Mouse (Mus musculus) right cerebral cortex, postnatal 36 days (tissue): ENCODE measurements around the gene Creb5.

Experiments used
- DNase-seq, 2 experiments: peaks; one replicate each; pipeline ENCODE4 v3.0.0; 2022; ENCODE audit warnings: low spot score in 2 of 2, mixed read lengths in 1 of 2

The Creb5 gene

DNA sequence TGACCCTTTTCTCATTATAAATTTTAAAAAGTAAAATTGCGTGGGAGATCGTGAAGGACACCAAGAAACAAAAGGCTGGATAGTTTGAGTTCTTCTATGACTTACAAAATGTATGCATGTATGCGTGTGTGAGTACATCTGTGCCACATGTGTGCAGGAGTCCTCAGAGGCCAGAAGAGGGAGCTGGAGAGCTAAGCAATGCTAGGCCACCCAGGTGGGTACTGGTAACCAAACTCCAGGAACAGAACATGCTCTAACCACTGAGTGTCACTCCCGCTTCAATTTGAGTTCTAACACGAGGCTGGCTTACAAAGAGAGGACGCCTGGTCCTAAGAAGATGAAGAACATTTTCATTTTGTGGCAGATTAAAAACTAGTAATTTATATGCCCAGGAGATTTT lies 203.8 kb downstream of the Creb5 start:
- DNase-seq = no peak

DNA sequence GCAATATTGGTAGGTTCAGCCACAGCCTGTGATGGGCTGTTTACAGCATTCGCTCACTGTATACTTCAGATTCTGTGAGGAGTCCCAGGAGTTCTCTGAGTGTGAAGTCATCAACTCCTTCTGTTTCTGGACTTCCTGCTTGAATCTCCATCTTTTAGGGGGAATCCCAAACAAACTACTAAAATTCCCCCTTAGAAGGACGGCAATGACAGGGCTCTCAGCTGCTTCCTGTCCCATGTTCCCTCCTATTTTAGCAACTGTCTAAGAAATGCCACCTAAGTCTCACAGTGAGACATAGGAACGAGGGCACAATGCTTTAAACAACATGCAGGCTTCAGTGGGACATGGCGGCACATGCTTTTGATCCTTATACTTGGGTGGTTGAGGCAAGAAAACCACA lies 204.3 kb downstream of the Creb5 start:
- no peak for DNase-seq

DNA sequence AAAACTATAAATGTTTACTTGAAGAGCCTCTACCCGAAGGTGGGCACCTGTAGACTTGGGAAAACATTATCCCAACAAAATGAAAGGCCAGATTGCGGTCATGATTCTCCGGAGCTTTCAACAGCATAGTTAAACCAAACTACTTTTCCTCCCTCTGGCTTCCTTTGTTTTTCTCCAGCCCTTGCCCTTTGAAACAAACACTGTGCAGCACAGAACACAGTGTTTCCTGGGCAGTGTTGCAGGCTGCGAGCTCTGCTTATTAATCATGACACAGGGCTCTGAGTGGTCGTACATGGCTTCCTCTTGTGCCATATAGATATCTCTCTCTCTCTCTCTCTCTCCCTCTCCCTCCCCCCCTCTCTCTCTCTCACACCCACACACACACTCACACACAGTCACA lies 206.8 kb downstream of the Creb5 start:
- no peak for DNase-seq

DNA sequence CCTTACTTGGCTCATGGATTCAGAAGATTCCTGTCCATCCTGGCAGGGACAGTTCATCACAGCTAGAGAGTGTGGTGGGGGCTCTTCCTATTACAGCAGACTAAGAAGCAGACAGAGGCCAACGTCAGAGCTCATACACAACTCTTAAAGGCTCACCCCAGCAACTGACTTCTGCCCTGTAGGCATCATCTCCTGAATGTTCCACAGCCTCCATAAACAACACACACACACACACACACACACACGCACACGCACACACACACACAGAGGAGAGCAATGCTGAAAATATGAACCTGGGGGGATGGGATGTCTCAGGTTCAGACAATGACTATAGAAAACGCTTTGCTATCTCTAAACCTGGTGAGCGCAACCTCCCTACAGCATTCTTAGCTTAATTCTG lies 208.6 kb downstream of the Creb5 start:
- DNase-seq = no peak

DNA sequence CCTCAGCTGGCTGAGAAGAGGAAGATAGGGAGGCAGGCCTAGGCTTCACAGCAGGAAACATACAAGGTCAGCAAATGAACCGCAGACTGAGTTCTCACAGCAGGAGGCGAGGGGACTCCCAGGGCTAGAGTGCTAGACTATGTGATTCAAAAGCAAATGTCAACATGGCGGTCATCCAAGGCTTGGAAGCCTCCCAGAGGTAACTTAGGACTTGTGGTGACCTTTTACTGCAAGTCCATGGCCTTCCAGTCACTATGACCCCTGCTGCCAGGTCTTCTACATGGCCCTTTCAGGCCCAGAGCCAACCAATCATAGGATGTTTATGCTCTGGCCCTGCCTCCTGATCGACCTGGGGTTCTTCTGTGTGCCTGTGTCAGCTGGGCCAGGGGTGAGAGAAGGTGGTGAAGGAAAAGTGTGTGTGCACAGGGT lies 209.3 kb downstream of the Creb5 start:
- DNase-seq = no peak

DNA sequence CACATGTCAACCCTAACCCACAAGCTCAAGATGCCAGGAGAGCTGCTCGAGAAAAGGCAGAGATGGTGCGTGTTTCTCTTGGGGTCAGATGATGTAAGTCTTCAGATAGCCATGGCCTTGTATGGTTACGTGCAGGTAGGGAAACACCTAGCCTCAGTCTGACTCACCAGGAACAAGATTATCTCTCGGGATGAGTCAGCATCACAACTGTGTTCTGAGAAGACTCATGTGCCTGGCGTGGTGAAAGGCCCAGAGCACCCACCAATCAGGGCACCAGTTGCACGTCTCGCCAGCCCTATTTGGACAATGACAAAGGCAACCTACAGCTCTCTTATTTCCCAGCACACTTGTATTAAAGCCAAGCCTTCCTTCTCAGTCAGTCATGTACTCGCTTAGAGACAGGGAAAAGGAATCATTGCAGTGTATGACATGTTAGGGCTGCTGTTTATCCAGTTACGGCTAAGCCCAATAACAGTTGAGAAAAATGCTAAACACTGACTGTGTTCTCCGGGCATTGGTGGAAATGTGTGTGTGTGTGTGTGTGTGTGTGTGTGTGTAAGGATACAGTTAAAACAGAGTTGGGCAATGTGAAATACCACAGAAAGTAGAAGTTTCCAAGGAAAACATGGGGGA lies 210.9 kb downstream of the Creb5 start:
- no peak for DNase-seq

DNA sequence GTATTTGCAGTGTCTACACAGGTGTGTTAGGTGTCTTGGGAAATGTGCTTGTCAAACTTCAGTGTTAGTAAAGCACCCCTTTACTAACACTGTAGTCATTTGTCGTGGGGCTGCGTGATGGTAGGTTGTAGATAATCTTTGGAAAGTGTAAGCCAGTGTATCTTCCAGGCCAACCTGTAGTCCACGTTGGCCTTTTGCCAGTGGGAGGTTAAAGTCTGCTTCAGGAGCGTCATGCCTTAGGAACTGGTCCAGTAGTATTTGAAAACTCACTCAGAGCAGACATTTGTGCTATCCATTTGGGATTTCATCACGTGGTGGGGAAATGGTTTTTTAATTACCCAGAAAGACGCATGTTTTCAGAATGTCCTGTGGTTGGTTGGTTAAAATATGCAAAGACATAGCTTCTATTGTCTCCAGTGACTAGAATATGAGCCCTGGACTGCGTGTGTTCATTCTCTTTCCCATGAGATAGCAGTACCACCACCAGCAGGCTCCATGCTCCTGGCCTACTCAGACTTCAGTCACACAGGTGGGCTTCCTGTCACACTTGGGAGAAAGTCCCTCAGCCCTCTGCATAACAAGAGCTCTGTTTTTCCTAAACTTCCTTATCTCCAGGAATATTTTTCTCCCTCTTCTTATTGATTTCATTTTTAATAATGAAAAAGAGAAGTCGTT lies 212.7 kb downstream of the Creb5 start:
- no peak for DNase-seq

DNA sequence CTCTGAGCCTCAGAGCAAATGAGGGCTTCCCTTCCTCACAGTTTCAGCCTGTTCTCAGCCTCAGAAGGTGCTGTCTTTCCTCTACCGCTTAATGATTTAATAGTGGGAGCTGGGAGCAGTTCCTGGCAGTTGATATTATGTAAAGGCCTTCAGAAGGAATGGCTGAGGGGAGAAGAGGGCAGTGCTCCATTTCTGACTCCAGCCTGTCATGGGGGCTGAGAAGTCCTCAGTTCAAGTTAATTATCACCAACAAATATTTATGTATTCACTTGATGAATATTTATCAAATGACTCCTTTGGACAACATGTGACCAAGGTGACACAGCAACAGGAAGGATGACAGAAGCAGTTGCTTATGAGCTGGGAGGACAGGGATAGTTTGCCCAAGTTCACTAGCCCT lies 214.2 kb downstream of the Creb5 start:
- no peak for DNase-seq

DNA sequence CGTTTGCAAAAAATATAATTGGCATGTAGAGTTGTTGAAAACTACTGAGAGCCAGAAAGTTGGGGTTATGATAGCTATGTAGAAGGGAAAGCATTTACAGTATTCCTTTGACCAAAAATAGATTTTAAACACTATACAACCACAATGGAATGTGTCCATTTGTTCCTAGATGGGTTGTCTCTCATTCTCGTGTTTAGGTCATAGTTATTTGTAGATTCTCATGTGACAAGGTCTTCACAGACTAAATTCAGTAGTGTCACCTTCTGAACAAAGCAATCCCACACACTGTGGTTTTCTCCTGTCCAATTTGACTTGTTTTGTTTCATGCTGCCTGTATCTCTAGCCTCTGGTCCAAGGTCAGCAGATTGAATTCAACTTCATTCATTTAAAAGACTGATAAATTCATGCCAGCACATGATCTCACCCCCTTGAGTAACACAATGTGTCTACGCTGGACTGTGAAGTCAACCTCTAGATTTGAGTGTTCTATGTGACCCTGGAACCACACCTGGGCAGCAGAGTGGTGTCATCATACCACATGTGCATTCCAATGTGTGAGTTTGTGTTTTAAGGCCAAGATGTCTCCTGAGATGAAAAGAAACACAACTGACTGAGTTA lies 220.0 kb downstream of the Creb5 start:
- no peak for DNase-seq

DNA sequence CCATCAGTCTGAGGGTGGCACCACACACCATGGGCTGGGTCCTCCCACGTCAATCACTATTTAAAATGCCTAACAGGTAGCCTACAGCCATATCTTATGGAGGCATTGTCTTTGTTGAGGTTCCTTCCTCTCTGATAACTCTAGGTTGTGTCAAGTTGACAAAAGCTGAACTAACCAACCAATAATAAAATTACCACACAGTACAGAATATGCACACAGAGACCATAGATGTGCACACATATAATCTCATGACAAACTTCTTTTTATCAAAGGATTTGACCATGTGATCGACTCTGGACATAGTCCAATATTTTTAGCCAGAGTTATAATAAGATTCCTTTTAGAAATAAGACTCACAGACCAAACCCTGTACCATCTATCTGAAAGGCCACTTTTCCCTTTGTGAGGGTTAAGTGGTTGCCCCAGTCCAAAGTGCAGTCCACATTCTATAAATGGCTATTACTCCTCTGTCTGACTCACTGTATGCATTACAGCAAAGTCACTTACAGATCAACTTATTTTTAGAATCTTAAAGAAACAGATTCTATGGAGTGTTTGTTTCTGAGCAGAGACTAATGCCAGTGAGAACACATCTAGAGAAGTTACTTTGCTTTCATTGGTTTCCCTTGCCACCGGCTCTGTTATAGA lies 221.9 kb downstream of the Creb5 start:
- DNase-seq = no peak

DNA sequence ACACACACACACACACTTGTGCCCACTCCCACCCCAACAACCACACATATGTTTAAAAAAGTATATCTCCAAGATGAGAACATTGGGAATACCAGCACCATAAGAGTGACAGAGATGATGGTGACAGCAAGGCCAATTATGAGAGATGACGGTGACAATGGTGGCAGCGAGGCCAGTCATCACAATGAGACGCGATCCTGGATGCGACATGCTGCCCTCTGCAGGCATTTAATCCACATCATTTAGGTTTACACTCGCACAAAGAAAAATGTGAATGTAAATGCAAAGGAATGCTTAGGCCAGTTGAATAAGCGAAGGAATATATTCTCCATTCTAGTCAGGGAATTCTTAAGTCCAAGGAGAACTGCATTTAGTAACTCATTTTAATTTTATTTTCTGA lies 222.9 kb downstream of the Creb5 start:
- no peak for DNase-seq

DNA sequence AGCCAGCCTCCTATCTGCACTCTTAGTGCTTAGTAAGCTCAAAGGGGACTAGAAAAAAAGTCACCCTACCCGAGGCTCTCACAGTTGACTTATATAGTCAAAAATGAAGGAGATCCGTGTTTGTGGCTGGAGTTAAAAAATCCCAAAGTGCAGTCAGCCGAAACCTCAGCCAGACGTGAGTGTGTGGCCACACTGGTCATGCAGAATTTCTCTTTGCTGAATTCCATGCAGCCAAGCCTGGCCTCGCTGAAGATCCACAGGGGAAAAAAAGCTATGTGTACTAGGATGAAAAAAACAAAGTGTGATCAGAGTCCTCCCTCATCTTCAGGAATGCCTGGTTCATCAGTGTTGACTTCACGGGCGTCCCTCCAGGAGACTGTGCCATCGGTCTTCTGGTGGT lies 225.2 kb downstream of the Creb5 start:
- DNase-seq = no peak

DNA sequence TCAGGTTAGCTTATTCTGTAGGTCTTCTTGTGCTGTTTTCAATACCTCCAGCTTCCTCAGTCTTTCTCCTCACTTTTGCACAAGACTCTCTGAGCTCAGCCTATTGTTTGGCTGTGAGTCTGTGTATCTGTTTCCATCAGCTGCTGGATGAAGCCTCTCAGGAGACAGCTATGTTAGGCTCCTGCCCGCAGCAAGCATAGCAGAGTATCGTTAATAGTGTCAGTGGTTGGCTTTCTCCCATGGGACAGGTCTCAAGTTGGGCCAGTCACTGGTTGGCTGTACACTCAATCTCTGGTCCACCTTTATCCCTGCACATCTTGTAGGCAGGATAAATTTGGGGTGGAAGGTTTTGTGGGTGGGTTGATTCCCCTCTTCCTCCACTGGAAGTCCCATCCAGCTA lies 226.3 kb downstream of the Creb5 start:
- DNase-seq = no peak

DNA sequence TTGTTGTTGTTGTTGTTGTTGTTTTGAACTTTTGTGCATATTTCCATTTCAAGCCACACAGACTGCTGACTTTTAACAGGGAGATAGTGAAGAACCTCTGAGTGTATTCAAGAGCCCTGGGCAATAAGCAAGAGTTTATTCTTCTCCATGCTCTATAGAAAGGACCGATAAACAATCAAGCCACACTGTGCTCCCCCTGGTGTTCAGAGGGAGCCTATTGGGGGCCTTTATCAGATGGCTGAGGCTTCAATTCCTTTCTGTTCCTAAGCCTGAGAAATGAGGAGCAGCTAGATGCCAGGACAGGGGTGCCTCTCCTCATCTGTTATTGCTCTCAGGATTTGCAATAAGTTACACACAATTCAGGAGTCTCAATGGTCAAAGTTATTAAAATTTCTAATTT lies 227.8 kb downstream of the Creb5 start:
- DNase-seq = no peak

DNA sequence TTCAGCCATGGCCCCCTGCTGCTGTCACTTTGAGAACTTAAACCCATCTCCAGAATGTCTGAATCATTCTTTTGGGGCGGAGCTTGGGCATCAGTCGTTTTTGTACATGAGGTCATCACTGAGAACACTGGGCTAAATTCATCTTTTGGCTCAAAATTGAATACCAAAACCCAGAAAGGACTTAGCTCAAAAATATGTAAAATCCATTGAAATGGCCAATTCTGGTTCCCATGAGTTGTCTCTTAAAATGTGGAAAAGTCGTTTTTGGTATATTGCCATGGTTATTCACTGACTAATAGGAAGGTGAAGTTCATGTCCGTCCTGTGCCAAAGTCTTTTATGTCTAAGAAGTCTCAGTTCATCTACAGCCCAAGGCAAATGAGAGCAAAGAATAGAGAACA lies 228.5 kb downstream of the Creb5 start:
- no peak for DNase-seq

DNA sequence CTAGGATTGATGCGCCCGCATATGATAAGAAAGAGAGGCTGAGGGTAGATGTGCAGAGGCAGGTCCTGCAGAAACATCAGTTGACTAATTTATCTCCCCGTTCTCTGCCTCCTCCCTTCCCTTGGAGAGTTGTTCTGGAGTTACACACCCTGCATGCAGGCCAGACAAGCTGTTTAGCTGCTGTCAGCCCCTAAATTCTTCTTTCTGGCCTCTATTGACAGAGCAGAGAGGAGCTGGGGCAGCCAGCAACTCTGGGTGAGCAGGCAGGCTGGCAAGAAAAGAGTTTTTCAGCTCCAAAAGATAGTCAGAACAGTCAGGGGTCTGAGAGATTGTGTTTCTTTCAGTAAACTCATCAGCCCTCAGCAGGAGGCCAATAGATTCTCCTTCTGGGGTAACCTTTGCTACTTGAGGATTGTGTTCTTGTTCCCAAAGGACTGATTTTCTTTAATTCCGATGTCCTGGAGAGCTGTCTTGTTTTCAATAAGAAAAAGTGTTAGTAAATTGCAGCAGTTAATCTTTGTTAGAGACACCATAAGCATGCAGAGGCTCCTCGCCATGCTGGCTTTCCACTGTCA lies 230.4 kb downstream of the Creb5 start:
- no peak for DNase-seq

DNA sequence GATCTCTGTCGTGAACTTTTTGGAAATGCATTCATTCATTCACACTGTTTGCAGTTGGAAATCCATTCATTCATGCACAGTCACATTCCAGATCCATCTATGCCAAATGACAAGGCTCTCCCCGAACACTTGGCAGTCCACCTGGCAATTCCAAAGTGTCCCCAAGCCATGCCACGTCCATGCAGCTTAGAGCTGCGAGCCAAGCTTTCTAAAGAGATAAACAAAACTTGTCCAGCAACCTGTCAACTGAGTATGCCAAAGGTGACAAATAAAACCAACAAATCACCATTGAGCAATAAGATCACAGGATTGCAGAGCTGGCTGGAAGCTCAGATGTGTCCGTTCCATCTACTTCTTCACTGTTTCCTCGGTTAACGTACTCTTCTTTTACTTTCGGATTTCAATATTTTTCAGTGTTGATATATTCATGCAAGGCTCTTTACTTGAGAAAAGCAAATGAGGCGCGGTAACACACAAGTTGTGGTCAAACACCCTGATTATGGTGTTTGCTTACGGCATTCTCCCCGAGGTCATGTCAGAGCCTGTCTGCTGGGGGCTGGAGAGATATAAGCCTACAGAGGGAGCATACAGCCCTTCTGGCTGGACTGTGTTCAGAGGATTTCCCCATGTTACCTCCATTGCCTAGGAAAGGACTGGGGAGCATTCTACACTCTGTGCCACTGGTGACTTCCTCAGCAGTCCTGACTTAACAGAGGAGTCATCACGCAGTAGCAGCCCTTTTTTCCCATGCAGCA lies 236.8 kb downstream of the Creb5 start:
- DNase-seq = no peak

DNA sequence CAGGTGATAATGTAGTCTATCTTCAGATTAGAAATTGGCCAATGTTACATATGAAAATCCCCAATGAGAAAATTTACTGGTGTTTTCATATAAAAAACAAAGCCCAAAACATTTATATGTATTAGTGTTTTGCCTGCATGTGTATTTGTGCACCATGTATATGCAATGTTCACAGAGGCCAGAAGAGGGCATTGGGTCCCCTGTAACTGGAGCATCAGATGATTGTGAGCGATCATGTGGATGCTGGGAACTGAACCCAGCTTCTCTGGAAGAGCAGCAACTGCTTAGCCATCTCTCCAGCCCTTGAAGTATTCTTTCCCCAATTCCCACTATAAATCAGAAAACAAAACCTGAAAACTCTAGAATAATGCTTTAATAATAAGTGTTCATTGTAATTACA lies 239.4 kb downstream of the Creb5 start:
- no peak for DNase-seq

DNA sequence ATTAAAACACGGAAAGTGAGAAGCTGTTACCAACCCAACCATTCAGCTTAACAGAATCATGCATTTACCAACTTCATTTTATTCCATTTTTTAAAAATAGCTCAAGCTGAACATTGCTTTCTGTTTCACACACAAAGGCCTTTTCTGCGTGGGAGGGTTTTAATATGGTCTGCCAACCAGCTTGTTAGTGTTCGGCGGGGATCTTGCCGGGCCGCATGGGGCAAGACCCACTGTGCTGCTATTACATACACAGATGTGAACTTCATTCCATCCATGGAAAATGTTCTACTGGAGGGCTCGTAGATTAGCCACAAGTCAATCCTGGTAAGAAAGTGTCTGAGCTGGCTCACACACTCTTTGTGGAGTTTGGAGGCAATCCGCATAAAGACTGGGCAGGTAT lies 243.7 kb downstream of the Creb5 start:
- no peak for DNase-seq

DNA sequence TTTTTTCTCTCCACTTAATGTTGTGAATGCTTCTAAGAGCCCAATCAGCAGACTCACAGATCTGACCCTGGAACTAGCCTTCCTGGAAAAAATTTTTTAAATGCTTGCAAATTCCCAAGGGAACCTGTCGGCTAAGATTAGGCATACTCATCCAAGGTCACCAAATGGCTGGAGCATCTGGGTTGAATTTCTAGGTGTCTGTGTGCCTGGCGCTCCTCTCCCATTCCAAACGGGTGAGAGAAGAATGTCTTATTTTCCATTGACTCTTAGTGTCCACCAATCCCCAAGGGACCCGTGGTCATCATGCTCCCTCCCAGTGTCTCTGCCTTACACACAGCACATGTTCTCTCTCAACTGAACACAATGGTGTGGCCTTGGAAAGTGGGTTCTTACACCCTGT lies 244.4 kb downstream of the Creb5 start:
- no peak for DNase-seq

DNA sequence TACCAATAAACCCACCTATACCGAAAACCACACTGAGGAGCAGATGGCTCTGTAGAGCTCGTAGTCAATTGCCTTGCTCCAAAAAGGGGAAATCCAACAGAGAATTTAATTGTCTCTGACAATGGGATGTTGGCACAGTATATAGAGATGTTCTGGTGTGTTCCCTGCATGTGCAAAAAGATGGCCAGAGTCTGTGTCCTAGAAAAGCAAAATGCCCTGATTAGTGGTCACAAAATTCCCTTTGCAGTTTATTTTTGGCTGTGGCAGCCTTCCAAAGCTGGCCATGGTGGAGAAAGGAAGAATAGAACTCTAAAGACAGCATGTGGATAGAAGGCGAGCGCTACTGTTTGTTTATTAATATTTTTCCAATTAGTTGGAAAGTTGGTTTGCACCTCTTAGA lies 250.5 kb downstream of the Creb5 start:
- DNase-seq = no peak

DNA sequence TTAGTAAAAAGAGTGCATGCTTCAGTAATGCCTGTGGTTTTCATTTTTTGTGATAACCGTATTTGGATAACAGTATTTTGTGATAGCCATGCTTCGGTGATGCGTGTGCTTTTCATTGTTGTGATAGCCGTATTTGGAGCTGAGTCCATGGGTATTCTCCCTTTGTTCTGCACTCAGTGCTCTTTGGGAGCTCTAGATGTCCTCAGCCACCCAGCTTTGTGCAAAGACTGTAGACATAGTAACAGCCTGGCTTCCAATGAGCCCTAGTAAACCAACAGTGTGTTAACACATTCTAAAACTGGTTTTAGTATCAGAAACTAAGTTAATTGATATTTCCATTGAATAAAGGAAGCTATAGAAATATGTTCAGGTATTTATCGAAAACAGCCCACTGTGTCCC lies 254.7 kb downstream of the Creb5 start:
- no peak for DNase-seq
